ENCODE assay signal across 12 mouse cellular contexts in genomic region chrX:113867835-113868495, GRCm38 (mm10).
DNase-seq lines count a peak whose midpoint lies in the region; ATAC-seq and TF ChIP-seq lines count a peak whose summit lies in the region.
"Had no signal": no experiment of that assay in that cellular context is flagged by ENCODE, and none has a peak within 500 bp of the region (broad histone marks: within the 10 kb centered on the region; RNA-seq: fewer than 3 reads in every experiment).

No protein-coding gene starts in this region.

- no peaks in the 10 kb centered on the region for H3K9me3 ChIP-seq in hindbrain, postnatal 0 days (ENCODE audit: low read length)
- H3K9me3 ChIP-seq: hindbrain, embryonic 15.5 days had no signal

- no peaks in the 10 kb centered on the region for H3K27me3 ChIP-seq in kidney, adult 2 months (replicated peaks; ENCODE audit: control insufficient read depth, insufficient read depth, low read length)
- H3K27me3 ChIP-seq in hindbrain, postnatal 0 days (ENCODE audit: insufficient read depth, low read length): no peaks in the 10 kb centered on the region
- H3K27me3 ChIP-seq: hindbrain, embryonic 15.5 days had no signal

- peak; percentile 1 for DNase-seq in kidney, adult 2 months
- no peak for DNase-seq in kidney, postnatal 10 days
- DNase-seq in thymus, postnatal 0 days (ENCODE audit: low spot score): peak; percentile 76
- no peak for DNase-seq in thymus, postnatal 25 days
- DNase-seq in induced T-regulatory cell, adult 2 months (ENCODE audit: low read depth): peak; percentile 64
- DNase-seq in left cerebral cortex, postnatal 36 days (ENCODE audit: low spot score in 2 of 2): no peak
- DNase-seq in hindbrain, postnatal 0 days (ENCODE audit: low spot score): no peak
- DNase-seq in urinary bladder, postnatal 14 days (ENCODE audit: low spot score): no peak
- DNase-seq: adrenal gland, postnatal 14 days; cerebellum, adult 9-10 months had no signal

- no peak overlapping the region for H3K4me3 ChIP-seq in kidney, adult 2 months (ENCODE audit: insufficient read depth, low read depth, low read length)
- H3K4me3 ChIP-seq in hindbrain, postnatal 0 days (ENCODE audit: low read length): no peak overlapping the region
- H3K4me3 ChIP-seq: hindbrain, embryonic 15.5 days had no signal

- H3K27ac ChIP-seq in kidney, adult 2 months (ENCODE audit: insufficient read depth, low read depth, low read length): no peak overlapping the region
- H3K27ac ChIP-seq in hindbrain, postnatal 0 days: no peak overlapping the region
- H3K27ac ChIP-seq: hindbrain, embryonic 15.5 days had no signal

- no peak for TF ChIP-seq CTCF in kidney, adult 2 months (conservative IDR thresholded peaks at IDR 0.05; ENCODE audit: insufficient read depth, insufficient read length, low read depth, low read length)
- no peak for TF ChIP-seq CTCF in hindbrain, postnatal 0 days (IDR thresholded peaks at IDR 0.05; ENCODE audit: low read depth)

- H3K4me1 ChIP-seq in kidney, adult 2 months (ENCODE audit: control insufficient read depth, insufficient read depth, low read length): no peaks in the 10 kb centered on the region
- H3K4me1 ChIP-seq in hindbrain, postnatal 0 days (ENCODE audit: insufficient read depth, low read length): no peaks in the 10 kb centered on the region
- H3K4me1 ChIP-seq: hindbrain, embryonic 15.5 days had no signal

- WGBS in kidney, adult 2 months: 49% methylated on average over 2 of the region's 2 CpGs
- WGBS in hindbrain, postnatal 0 days: 62% methylated on average over 2 of the region's 2 CpGs

- no peak for TF ChIP-seq POLR2A in kidney, adult 2 months (IDR thresholded peaks at IDR 0.05; ENCODE audit: low read depth, low read length)

- intact Hi-C loops in left cerebral cortex, postnatal 36 days (cut with DNase I): no loop called here

- no peak for ATAC-seq in hindbrain, postnatal 0 days
- ATAC-seq: midbrain, embryonic 16.5 days had no signal

- no peak overlapping the region for H3K4me2 ChIP-seq in hindbrain, postnatal 0 days (ENCODE audit: low read depth, low read length)
- H3K4me2 ChIP-seq: hindbrain, embryonic 15.5 days had no signal

- H3K36me3 ChIP-seq in kidney, adult 2 months (ENCODE audit: control insufficient read depth, insufficient read depth, low read length): no peaks in the 10 kb centered on the region
- H3K36me3 ChIP-seq in hindbrain, postnatal 0 days (ENCODE audit: insufficient read depth, low read length): no peaks in the 10 kb centered on the region
- H3K36me3 ChIP-seq: hindbrain, embryonic 15.5 days had no signal

- H3K9ac ChIP-seq in hindbrain, postnatal 0 days (replicated peaks; ENCODE audit: low read length): no peak overlapping the region
- H3K9ac ChIP-seq: hindbrain, embryonic 15.5 days had no signal

Comparison
In these comparisons a context has a peak if more than half of its experiments do, and no peak if none do; other contexts are left out.
1. DNase-seq: peak in kidney, adult 2 months (single experiment), thymus, postnatal 0 days (single experiment) and induced T-regulatory cell, adult 2 months (single experiment); none in kidney, postnatal 10 days (single experiment), thymus, postnatal 25 days (single experiment), left cerebral cortex, postnatal 36 days (0 of 2), hindbrain, postnatal 0 days (single experiment) and urinary bladder, postnatal 14 days (single experiment).